Mouse (Mus musculus) forebrain, embryonic 13.5 days (tissue): ENCODE data around the gene Pdgfd. TPM values are rescaled to one million over a fixed set of nuclear protein-coding genes. Genes with fewer than 3 reads are reported as not detected.

Experiments used
- ATAC-seq: fragments of 200-750 bp; cut with Nextera tagmentation; 2 replicates; pipeline ENCODE4 v1.8.0; 2017
- H3K27ac ChIP-seq: fragments of 300-500 bp; sonication (generic); 2 replicates; pipeline ENCODE4 v1.5.1; 2015; ENCODE audit warnings: inconsistent platforms, mild to moderate bottlenecking, moderate library complexity
- H3K27me3 ChIP-seq: fragments of 300-500 bp; sonication (generic); 2 replicates; pipeline ENCODE4 v1.6.1; 2015; ENCODE audit warnings: mild to moderate bottlenecking, inconsistent platforms
- H3K36me3 ChIP-seq: fragments of 300-500 bp; sonication (generic); 2 replicates; pipeline ENCODE4 v1.6.1; 2015; ENCODE audit warnings: mild to moderate bottlenecking, inconsistent platforms; ENCODE audit not compliant: poor library complexity, severe bottlenecking
- H3K4me1 ChIP-seq: fragments of 300-500 bp; sonication (generic); 2 replicates; pipeline ENCODE4 v1.6.1; 2015; ENCODE audit warnings: inconsistent platforms
- H3K4me2 ChIP-seq: fragments of 300-500 bp; sonication (generic); 2 replicates; pipeline ENCODE4 v1.6.1; 2015; ENCODE audit warnings: inconsistent platforms, mild to moderate bottlenecking, moderate library complexity
- H3K4me3 ChIP-seq: fragments of 300-500 bp; sonication (generic); 2 replicates; pipeline ENCODE4 v1.5.1; 2015; ENCODE audit warnings: mild to moderate bottlenecking, inconsistent platforms
- H3K9ac ChIP-seq: fragments of 300-500 bp; sonication (generic); 2 replicates; pipeline ENCODE4 v1.6.1; 2015; ENCODE audit warnings: mild to moderate bottlenecking, inconsistent platforms
- H3K9me3 ChIP-seq: fragments of 300-500 bp; sonication (generic); replicated peaks from 2 replicates; pipeline ENCODE4 v1.6.1; 2016; ENCODE audit warnings: inconsistent platforms
- WGBS: fragments of 180-500 bp; shearing (Covaris S2); methylation state at CpG from one replicate; pipeline ENCODE4 v1.1.7; 2015; 5-methylcytosine and 5-hydroxymethylcytosine counted together
- polyA plus RNA-seq: library from polyadenylated mRNA; unstranded; fragments of >200 nt; fragmentation: Nextera tagmentation; extraction: Ambion mirVana; gene quantifications from 2 replicates; pipeline ENCODE4 v1.2.1, GENCODE M21; 2015

Pdgfd gene
- polyA plus RNA-seq, 1 experiment from 2014 or later: 0.81 TPM

GRCm38 (mm10) chr9:6325408-6325807, 157.0 kb downstream of the Pdgfd start:
- Histone ChIP-seq H3K4me3 (no peak overlapping the region), H3K27me3 (no peaks in the 10 kb centered on the region), H3K4me2 (no peak overlapping the region), H3K27ac (no peak overlapping the region), H3K9me3 (no peaks in the 10 kb centered on the region), H3K36me3 (no peaks in the 10 kb centered on the region), H3K9ac (no peak overlapping the region), H3K4me1 (no peaks in the 10 kb centered on the region)
- ATAC-seq: no peak
- WGBS: 87% methylated on average over 2 of the region's 2 CpGs

GRCm38 (mm10) chr9:6333499-6333898, 165.1 kb downstream of the Pdgfd start:
- Histone ChIP-seq H3K27me3 (no peaks in the 10 kb centered on the region), H3K4me2 (no peak overlapping the region), H3K9me3 (no peaks in the 10 kb centered on the region), H3K36me3 (no peaks in the 10 kb centered on the region), H3K4me1 (no peaks in the 10 kb centered on the region), H3K4me3 (no peak overlapping the region), H3K9ac (no peak overlapping the region), H3K27ac (no peak overlapping the region)
- WGBS: 86% methylated on average over 1 of the region's 1 CpGs
- no peak for ATAC-seq

- no peak overlapping the region for H3K27ac ChIP-seq
- H3K4me1 ChIP-seq: no peaks in the 10 kb centered on the region
- H3K4me3 ChIP-seq: no peak overlapping the region
- H3K27me3 ChIP-seq: no peaks in the 10 kb centered on the region
- H3K9ac ChIP-seq: no peak overlapping the region
- H3K9me3 ChIP-seq: no peaks in the 10 kb centered on the region
- no peak overlapping the region for H3K4me2 ChIP-seq
- H3K36me3 ChIP-seq: no peaks in the 10 kb centered on the region
- 61% methylated on average over 2 of the region's 2 CpGs for WGBS
- ATAC-seq: no peak
Observed at GRCm38 (mm10) chr9:6336236-6336635, 167.9 kb downstream of the Pdgfd start.

- Histone ChIP-seq H3K36me3 (no peaks in the 10 kb centered on the region), H3K4me3 (no peak overlapping the region), H3K9ac (no peak overlapping the region), H3K27me3 (no peaks in the 10 kb centered on the region), H3K27ac (no peak overlapping the region), H3K4me2 (no peak overlapping the region), H3K9me3 (no peaks in the 10 kb centered on the region), H3K4me1 (no peaks in the 10 kb centered on the region)
- ATAC-seq: no peak
- WGBS: 93% methylated on average over 2 of the region's 2 CpGs
Observed at GRCm38 (mm10) chr9:6337891-6338290, 169.5 kb downstream of the Pdgfd start.

- Histone ChIP-seq H3K4me2 (no peak overlapping the region), H3K4me1 (no peaks in the 10 kb centered on the region), H3K36me3 (no peaks in the 10 kb centered on the region), H3K4me3 (no peak overlapping the region), H3K9ac (no peak overlapping the region), H3K27ac (no peak overlapping the region), H3K9me3 (no peaks in the 10 kb centered on the region), H3K27me3 (no peaks in the 10 kb centered on the region)
- no peak for ATAC-seq
- 97% methylated on average over 3 of the region's 3 CpGs for WGBS
Observed at GRCm38 (mm10) chr9:6338344-6338743, 170.0 kb downstream of the Pdgfd start.

GRCm38 (mm10) chr9:6339394-6339793, 171.0 kb downstream of the Pdgfd start:
- 76% methylated on average over 1 of the region's 1 CpGs for WGBS
- ATAC-seq: no peak

GRCm38 (mm10) chr9:6340750-6341149, 172.4 kb downstream of the Pdgfd start:
- H3K27ac ChIP-seq: no peak overlapping the region
- no peak overlapping the region for H3K9ac ChIP-seq
- H3K4me3 ChIP-seq: no peak overlapping the region
- no peak overlapping the region for H3K4me2 ChIP-seq
- H3K36me3 ChIP-seq: no peaks in the 10 kb centered on the region
- H3K27me3 ChIP-seq: no peaks in the 10 kb centered on the region
- ATAC-seq: no peak
- no peaks in the 10 kb centered on the region for H3K9me3 ChIP-seq
- H3K4me1 ChIP-seq: peaks cover 8% of the 10 kb centered on the region; the same call in 1 of the 2 replicates

More at GRCm38 (mm10) chr9:6339394-6339793, 171.0 kb downstream of the Pdgfd start:
- H3K4me1 ChIP-seq: peaks cover 2% of the 10 kb centered on the region; the same call in 1 of the 2 replicates
- no peak overlapping the region for H3K27ac ChIP-seq
- H3K4me3 ChIP-seq: no peak overlapping the region
- no peaks in the 10 kb centered on the region for H3K36me3 ChIP-seq
- H3K9ac ChIP-seq: no peak overlapping the region
- no peaks in the 10 kb centered on the region for H3K27me3 ChIP-seq
- H3K9me3 ChIP-seq: no peaks in the 10 kb centered on the region
- H3K4me2 ChIP-seq: no peak overlapping the region

- H3K27ac ChIP-seq: no peak overlapping the region
- no peaks in the 10 kb centered on the region for H3K9me3 ChIP-seq
- no peak for ATAC-seq
Observed at GRCm38 (mm10) chr9:6342854-6343253, 174.5 kb downstream of the Pdgfd start.

GRCm38 (mm10) chr9:6344514-6344913, 176.1 kb downstream of the Pdgfd start:
- Histone ChIP-seq H3K9ac (no peak overlapping the region), H3K36me3 (no peaks in the 10 kb centered on the region), H3K27ac (peak overlapping the region; percentile 11; the same call in 1 of the 2 replicates), H3K4me2 (no peak overlapping the region), H3K27me3 (no peaks in the 10 kb centered on the region), H3K4me1 (peaks cover 8% of the 10 kb centered on the region; the same call in 1 of the 2 replicates), H3K4me3 (no peak overlapping the region), H3K9me3 (no peaks in the 10 kb centered on the region)
- 38% methylated on average over 2 of the region's 2 CpGs for WGBS
- peak; percentile 43; the same call in 1 of the 2 replicates for ATAC-seq

More at GRCm38 (mm10) chr9:6342854-6343253, 174.5 kb downstream of the Pdgfd start:
- Histone ChIP-seq H3K9ac (no peak overlapping the region), H3K4me3 (no peak overlapping the region), H3K4me1 (peaks cover 8% of the 10 kb centered on the region; the same call in 1 of the 2 replicates), H3K36me3 (no peaks in the 10 kb centered on the region), H3K4me2 (no peak overlapping the region), H3K27me3 (no peaks in the 10 kb centered on the region)
- WGBS: 96% methylated on average over 10 of the region's 10 CpGs

GRCm38 (mm10) chr9:6344924-6345323, 176.5 kb downstream of the Pdgfd start:
- WGBS: 62% methylated on average over 4 of the region's 4 CpGs
- no peak overlapping the region for H3K9ac ChIP-seq

GRCm38 (mm10) chr9:6345366-6345765, 177.0 kb downstream of the Pdgfd start:
- Histone ChIP-seq H3K9me3 (no peaks in the 10 kb centered on the region), H3K27ac (no peak overlapping the region), H3K4me3 (no peak overlapping the region), H3K4me1 (peaks cover 8% of the 10 kb centered on the region; the same call in 1 of the 2 replicates), H3K36me3 (no peaks in the 10 kb centered on the region), H3K4me2 (no peak overlapping the region), H3K27me3 (no peaks in the 10 kb centered on the region), H3K9ac (no peak overlapping the region)
- no peak for ATAC-seq
- 88% methylated on average over 1 of the region's 1 CpGs for whole genome bisulfite sequencing

More at GRCm38 (mm10) chr9:6344924-6345323, 176.5 kb downstream of the Pdgfd start:
- Histone ChIP-seq H3K27me3 (no peaks in the 10 kb centered on the region), H3K4me1 (peaks cover 8% of the 10 kb centered on the region; the same call in 1 of the 2 replicates), H3K36me3 (no peaks in the 10 kb centered on the region), H3K4me3 (no peak overlapping the region), H3K4me2 (no peak overlapping the region), H3K27ac (peak overlapping the region; percentile 11; the same call in 1 of the 2 replicates), H3K9me3 (no peaks in the 10 kb centered on the region)
- ATAC-seq: peak; percentile 87; the same call in 1 of the 2 replicates

GRCm38 (mm10) chr9:6353257-6353960, 185.0 kb downstream of the Pdgfd start:
- no peak overlapping the region for H3K4me3 ChIP-seq
- WGBS: 76% methylated on average over 1 of the region's 1 CpGs
- ATAC-seq: no peak
- H3K4me1 ChIP-seq: no peaks in the 10 kb centered on the region
- H3K9me3 ChIP-seq: no peaks in the 10 kb centered on the region
- no peak overlapping the region for H3K9ac ChIP-seq
- no peaks in the 10 kb centered on the region for H3K36me3 ChIP-seq
- no peak overlapping the region for H3K27ac ChIP-seq
- no peaks in the 10 kb centered on the region for H3K27me3 ChIP-seq
- H3K4me2 ChIP-seq: no peak overlapping the region
